Mouse (Mus musculus): ENCODE data around the gene Pald1. TPM values are rescaled to one million over a fixed set of nuclear protein-coding genes. Genes with fewer than 3 reads are reported as not detected.

The Pald1 gene
- polyA plus RNA-seq, 1 experiment from 2014 or later, result 10.0 TPM

- H3K27me3 ChIP-seq (replicated peaks; ENCODE audit: control insufficient read depth, insufficient read depth, low read length), result no peaks in the 10 kb centered on the region
- no peak for ATAC-seq
- WGBS, result 94% methylated on average over 8 of the region's 8 CpGs
Observed at GRCm38 (mm10) chr10:61356568-61356967, 26.8 kb downstream of the Pald1 start.

GRCm38 (mm10) chr10:61356095-61356494 lies 27.2 kb downstream of the Pald1 start:
- no peak overlapping the region for H3K9ac ChIP-seq (ENCODE audit: low read length)
- no peaks in the 10 kb centered on the region for H3K36me3 ChIP-seq (ENCODE audit: control insufficient read depth, insufficient read depth, low read length)
- 95% methylated on average over 5 of the region's 5 CpGs for WGBS
- ATAC-seq, result no peak
- H3K4me3 ChIP-seq (ENCODE audit: low read depth, low read length), result no peak overlapping the region
- no peak for DNase-seq (ENCODE audit: low spot score)
- no peaks in the 10 kb centered on the region for H3K27me3 ChIP-seq (replicated peaks; ENCODE audit: control insufficient read depth, insufficient read depth, low read length)
- no peak overlapping the region for H3K4me2 ChIP-seq (ENCODE audit: low read length)
- H3K27ac ChIP-seq (ENCODE audit: low read depth, low read length), result no peak overlapping the region
- H3K4me1 ChIP-seq (ENCODE audit: control insufficient read depth, insufficient read depth, low read length), result no peaks in the 10 kb centered on the region
- H3K9me3 ChIP-seq (replicated peaks; ENCODE audit: control insufficient read depth, low read length), result no peaks in the 10 kb centered on the region

More at GRCm38 (mm10) chr10:61356568-61356967, 26.8 kb downstream of the Pald1 start:
- no peak for DNase-seq (ENCODE audit: low spot score)
- Histone ChIP-seq H3K4me1 (ENCODE audit: control insufficient read depth, insufficient read depth, low read length) (no peaks in the 10 kb centered on the region), H3K36me3 (ENCODE audit: control insufficient read depth, insufficient read depth, low read length) (no peaks in the 10 kb centered on the region), H3K4me3 (ENCODE audit: low read depth, low read length) (no peak overlapping the region), H3K27ac (ENCODE audit: low read depth, low read length) (no peak overlapping the region), H3K9ac (ENCODE audit: low read length) (no peak overlapping the region), H3K4me2 (ENCODE audit: low read length) (no peak overlapping the region), H3K9me3 (replicated peaks; ENCODE audit: control insufficient read depth, low read length) (no peaks in the 10 kb centered on the region)

GRCm38 (mm10) chr10:61355611-61356010 lies 27.7 kb downstream of the Pald1 start:
- H3K36me3 ChIP-seq (ENCODE audit: control insufficient read depth, insufficient read depth, low read length), result no peaks in the 10 kb centered on the region
- H3K9me3 ChIP-seq (replicated peaks; ENCODE audit: control insufficient read depth, low read length), result no peaks in the 10 kb centered on the region
- no peaks in the 10 kb centered on the region for H3K4me1 ChIP-seq (ENCODE audit: control insufficient read depth, insufficient read depth, low read length)
- H3K4me3 ChIP-seq (ENCODE audit: low read depth, low read length), result no peak overlapping the region
- DNase-seq (ENCODE audit: low spot score), result no peak
- no peak overlapping the region for H3K9ac ChIP-seq (ENCODE audit: low read length)
- WGBS, result 97% methylated on average over 13 of the region's 13 CpGs
- H3K4me2 ChIP-seq (ENCODE audit: low read length), result no peak overlapping the region
- H3K27me3 ChIP-seq (replicated peaks; ENCODE audit: control insufficient read depth, insufficient read depth, low read length), result no peaks in the 10 kb centered on the region
- no peak overlapping the region for H3K27ac ChIP-seq (ENCODE audit: low read depth, low read length)
- ATAC-seq, result no peak

GRCm38 (mm10) chr10:61351216-61351615 lies 32.1 kb downstream of the Pald1 start:
- Histone ChIP-seq H3K36me3 (ENCODE audit: control insufficient read depth, insufficient read depth, low read length) (0 out of 2 replicates have a peak, but pooled peaks cover 5% of the 10 kb centered on the region), H3K4me1 (ENCODE audit: control insufficient read depth, insufficient read depth, low read length) (no peaks in the 10 kb centered on the region), H3K27me3 (replicated peaks; ENCODE audit: control insufficient read depth, insufficient read depth, low read length) (no peaks in the 10 kb centered on the region), H3K27ac (ENCODE audit: low read depth, low read length) (no peak overlapping the region), H3K4me2 (ENCODE audit: low read length) (no peak overlapping the region), H3K9ac (ENCODE audit: low read length) (no peak overlapping the region), H3K9me3 (replicated peaks; ENCODE audit: control insufficient read depth, low read length) (no peaks in the 10 kb centered on the region), H3K4me3 (ENCODE audit: low read depth, low read length) (no peak overlapping the region)
- ATAC-seq, result no peak
- WGBS, result 50% methylated on average over 4 of the region's 4 CpGs
- DNase-seq (ENCODE audit: low spot score), result no peak

- WGBS, result 45% methylated on average over 10 of the region's 10 CpGs
Observed at GRCm38 (mm10) chr10:61346374-61346773, 37.0 kb downstream of the Pald1 start.

GRCm38 (mm10) chr10:61345179-61345578 lies 38.2 kb downstream of the Pald1 start:
- WGBS, result 78% methylated on average over 8 of the region's 8 CpGs
- peaks cover 4% of the 10 kb centered on the region; the same call in 1 of the 2 replicates for H3K4me1 ChIP-seq (ENCODE audit: control insufficient read depth, insufficient read depth, low read length)
- DNase-seq (ENCODE audit: low spot score), result no peak
- H3K9me3 ChIP-seq (replicated peaks; ENCODE audit: control insufficient read depth, low read length), result no peaks in the 10 kb centered on the region
- H3K27me3 ChIP-seq (replicated peaks; ENCODE audit: control insufficient read depth, insufficient read depth, low read length), result no peaks in the 10 kb centered on the region
- ATAC-seq, result no peak
- no peak overlapping the region for H3K9ac ChIP-seq (ENCODE audit: low read length)
- H3K4me3 ChIP-seq (ENCODE audit: low read depth, low read length), result no peak overlapping the region
- 0 out of 2 replicates have a peak, but pooled peaks cover 5% of the 10 kb centered on the region for H3K36me3 ChIP-seq (ENCODE audit: control insufficient read depth, insufficient read depth, low read length)
- no peak overlapping the region for H3K4me2 ChIP-seq (ENCODE audit: low read length)
- H3K27ac ChIP-seq (ENCODE audit: low read depth, low read length), result no peak overlapping the region

More at GRCm38 (mm10) chr10:61346374-61346773, 37.0 kb downstream of the Pald1 start:
- Histone ChIP-seq H3K4me3 (ENCODE audit: low read depth, low read length) (no peak overlapping the region), H3K36me3 (ENCODE audit: control insufficient read depth, insufficient read depth, low read length) (0 out of 2 replicates have a peak, but pooled peaks cover 5% of the 10 kb centered on the region), H3K4me2 (ENCODE audit: low read length) (no peak overlapping the region), H3K9me3 (replicated peaks; ENCODE audit: control insufficient read depth, low read length) (no peaks in the 10 kb centered on the region), H3K27me3 (replicated peaks; ENCODE audit: control insufficient read depth, insufficient read depth, low read length) (no peaks in the 10 kb centered on the region), H3K27ac (ENCODE audit: low read depth, low read length) (no peak overlapping the region), H3K9ac (ENCODE audit: low read length) (no peak overlapping the region), H3K4me1 (ENCODE audit: control insufficient read depth, insufficient read depth, low read length) (peaks cover 4% of the 10 kb centered on the region; the same call in 1 of the 2 replicates)
- ATAC-seq (no peak), DNase-seq (ENCODE audit: low spot score) (no peak)

GRCm38 (mm10) chr10:61343950-61344349 lies 39.4 kb downstream of the Pald1 start:
- DNase-seq (ENCODE audit: low spot score) (peak; percentile 45), ATAC-seq (peak; percentile 15; the same call in 1 of the 2 replicates)
- H3K27ac ChIP-seq (ENCODE audit: low read depth, low read length), result no peak overlapping the region
- no peak overlapping the region for H3K4me3 ChIP-seq (ENCODE audit: low read depth, low read length)
- no peaks in the 10 kb centered on the region for H3K27me3 ChIP-seq (replicated peaks; ENCODE audit: control insufficient read depth, insufficient read depth, low read length)
- peaks cover 4% of the 10 kb centered on the region; the same call in 1 of the 2 replicates for H3K4me1 ChIP-seq (ENCODE audit: control insufficient read depth, insufficient read depth, low read length)
- WGBS, result 61% methylated on average over 8 of the region's 8 CpGs
- no peaks in the 10 kb centered on the region for H3K9me3 ChIP-seq (replicated peaks; ENCODE audit: control insufficient read depth, low read length)
- no peaks in the 10 kb centered on the region for H3K36me3 ChIP-seq (ENCODE audit: control insufficient read depth, insufficient read depth, low read length)
- no peak overlapping the region for H3K4me2 ChIP-seq (ENCODE audit: low read length)
- no peak overlapping the region for H3K9ac ChIP-seq (ENCODE audit: low read length)

- no peaks in the 10 kb centered on the region for H3K27me3 ChIP-seq (replicated peaks; ENCODE audit: control insufficient read depth, insufficient read depth, low read length)
- no peaks in the 10 kb centered on the region for H3K9me3 ChIP-seq (replicated peaks; ENCODE audit: control insufficient read depth, low read length)
- DNase-seq (ENCODE audit: low spot score) (no peak), ATAC-seq (no peak)
- 94% methylated on average over 13 of the region's 13 CpGs for WGBS
- no peak overlapping the region for H3K4me3 ChIP-seq (ENCODE audit: low read depth, low read length)
- no peak overlapping the region for H3K27ac ChIP-seq (ENCODE audit: low read depth, low read length)
- peaks cover 4% of the 10 kb centered on the region; the same call in 1 of the 2 replicates for H3K4me1 ChIP-seq (ENCODE audit: control insufficient read depth, insufficient read depth, low read length)
- H3K9ac ChIP-seq (ENCODE audit: low read length), result no peak overlapping the region
- no peaks in the 10 kb centered on the region for H3K36me3 ChIP-seq (ENCODE audit: control insufficient read depth, insufficient read depth, low read length)
- no peak overlapping the region for H3K4me2 ChIP-seq (ENCODE audit: low read length)
Observed at GRCm38 (mm10) chr10:61342750-61343149, 40.6 kb downstream of the Pald1 start.

GRCm38 (mm10) chr10:61341557-61341956 lies 41.8 kb downstream of the Pald1 start:
- ATAC-seq, result peak; percentile 65; the same call in 1 of the 2 replicates
- Histone ChIP-seq H3K36me3 (ENCODE audit: control insufficient read depth, insufficient read depth, low read length) (no peaks in the 10 kb centered on the region), H3K9me3 (replicated peaks; ENCODE audit: control insufficient read depth, low read length) (no peaks in the 10 kb centered on the region), H3K27me3 (replicated peaks; ENCODE audit: control insufficient read depth, insufficient read depth, low read length) (no peaks in the 10 kb centered on the region), H3K27ac (ENCODE audit: low read depth, low read length) (no peak overlapping the region), H3K4me1 (ENCODE audit: control insufficient read depth, insufficient read depth, low read length) (peaks cover 4% of the 10 kb centered on the region; the same call in 1 of the 2 replicates), H3K4me2 (ENCODE audit: low read length) (no peak overlapping the region), H3K4me3 (ENCODE audit: low read depth, low read length) (no peak overlapping the region), H3K9ac (ENCODE audit: low read length) (no peak overlapping the region)
- WGBS, result 78% methylated on average over 6 of the region's 6 CpGs
- peak; percentile 71 for DNase-seq (ENCODE audit: low spot score)

Data from forebrain, embryonic 14.5 days (tissue).